Mouse (Mus musculus) liver, embryonic 16.5 days (tissue): Measurements from ENCODE around the gene Chrna3. TPM values are rescaled to one million over a fixed set of nuclear protein-coding genes. Genes with fewer than 3 reads are reported as not detected.

Experiments
- ATAC-seq: fragments of 200-750 bp; cut with Nextera tagmentation; 2 replicates; pipeline ENCODE4 v1.8.0; 2017; ENCODE audit warnings: low read depth, mild to moderate bottlenecking, moderate number of reproducible peaks, moderate library complexity
- H3K27ac ChIP-seq: fragments of 300-500 bp; sonication (generic); 2 replicates; pipeline ENCODE4 v1.5.1; 2014; ENCODE audit warnings: mild to moderate bottlenecking, low read length
- H3K27me3 ChIP-seq: fragments of 300-500 bp; sonication (generic); 2 replicates; pipeline ENCODE4 v1.6.1; 2014; ENCODE audit warnings: low read depth, low read length, mixed read lengths; ENCODE audit not compliant: control insufficient read depth, insufficient read depth
- H3K36me3 ChIP-seq: fragments of 300-500 bp; sonication (generic); 2 replicates; pipeline ENCODE4 v1.6.1; 2014; ENCODE audit warnings: mild to moderate bottlenecking; ENCODE audit not compliant: control insufficient read depth, insufficient read depth
- H3K4me1 ChIP-seq: fragments of 300-500 bp; sonication (generic); 2 replicates; pipeline ENCODE4 v1.6.1; 2014; ENCODE audit warnings: low read depth, low read length, mixed read lengths; ENCODE audit not compliant: control insufficient read depth
- H3K4me2 ChIP-seq: fragments of 300-500 bp; sonication (generic); 2 replicates; pipeline ENCODE4 v1.6.1; 2014; ENCODE audit warnings: low read depth, low read length, mixed read lengths
- H3K4me3 ChIP-seq: fragments of 300-500 bp; sonication (generic); 2 replicates; pipeline ENCODE4 v1.5.1; 2014; ENCODE audit warnings: low read depth, mild to moderate bottlenecking, low read length
- H3K9ac ChIP-seq: fragments of 300-500 bp; sonication (generic); 2 replicates; pipeline ENCODE4 v1.6.1; 2014; ENCODE audit warnings: low read depth, low read length
- H3K9me3 ChIP-seq: fragments of 300-500 bp; sonication (generic); replicated peaks from 2 replicates; pipeline ENCODE4 v1.6.1; 2016; ENCODE audit warnings: low read length; ENCODE audit not compliant: control insufficient read depth
- WGBS: fragments of 180-500 bp; shearing (Covaris S2); extraction: QIAGEN DNeasy Blood & Tissue Kit; methylation state at CpG from one replicate; pipeline ENCODE4 v1.1.7; 2014; ENCODE audit not compliant: insufficient replicate concordance; 5-methylcytosine and 5-hydroxymethylcytosine counted together
- polyA plus RNA-seq: library from polyadenylated mRNA; unstranded; fragments of >200 nt; fragmentation: Nextera tagmentation; extraction: Ambion mirVana; gene quantifications from 2 replicates; pipeline ENCODE4 v1.2.1, GENCODE M21; 2015

The Chrna3 gene
- polyA plus RNA-seq, 1 experiment from 2014 or later = 0.05 TPM

GRCm38 (mm10) chr9:55010588-55011350, 15.6 kb downstream of the Chrna3 start:
- H3K4me1 ChIP-seq = no peaks in the 10 kb centered on the region
- no peak for ATAC-seq

GRCm38 (mm10) chr9:55009692-55010091, 16.7 kb downstream of the Chrna3 start:
- 44% methylated on average over 2 of the region's 2 CpGs for WGBS
- no peak for ATAC-seq

More at GRCm38 (mm10) chr9:55010588-55011350, 15.6 kb downstream of the Chrna3 start:
- 27% methylated on average over 6 of the region's 6 CpGs for WGBS
- no peak overlapping the region for H3K4me2 ChIP-seq
- H3K9me3 ChIP-seq = no peaks in the 10 kb centered on the region
- no peak overlapping the region for H3K27ac ChIP-seq
- no peak overlapping the region for H3K9ac ChIP-seq
- H3K4me3 ChIP-seq = no peak overlapping the region
- no peaks in the 10 kb centered on the region for H3K36me3 ChIP-seq
- H3K27me3 ChIP-seq = no peaks in the 10 kb centered on the region

GRCm38 (mm10) chr9:55003609-55004008, 22.8 kb downstream of the Chrna3 start:
- H3K9me3 ChIP-seq = no peaks in the 10 kb centered on the region
- H3K9ac ChIP-seq = no peak overlapping the region
- H3K27me3 ChIP-seq = no peaks in the 10 kb centered on the region
- H3K4me1 ChIP-seq = no peaks in the 10 kb centered on the region
- no peak overlapping the region for H3K4me2 ChIP-seq
- no peaks in the 10 kb centered on the region for H3K36me3 ChIP-seq
- H3K4me3 ChIP-seq = no peak overlapping the region
- WGBS = 48% methylated on average over 4 of the region's 4 CpGs
- H3K27ac ChIP-seq = no peak overlapping the region
- no peak for ATAC-seq

More at GRCm38 (mm10) chr9:55009692-55010091, 16.7 kb downstream of the Chrna3 start:
- Histone ChIP-seq H3K9me3 (no peaks in the 10 kb centered on the region), H3K9ac (no peak overlapping the region), H3K4me2 (no peak overlapping the region), H3K27me3 (no peaks in the 10 kb centered on the region), H3K27ac (no peak overlapping the region), H3K4me3 (no peak overlapping the region), H3K4me1 (no peaks in the 10 kb centered on the region), H3K36me3 (no peaks in the 10 kb centered on the region)

GRCm38 (mm10) chr9:54995645-54996044, 30.7 kb downstream of the Chrna3 start:
- H3K9ac ChIP-seq = no peak overlapping the region
- H3K36me3 ChIP-seq = no peaks in the 10 kb centered on the region
- H3K9me3 ChIP-seq = no peaks in the 10 kb centered on the region
- ATAC-seq = peak; percentile 56
- no peaks in the 10 kb centered on the region; the same call in 1 of the 2 replicates for H3K4me1 ChIP-seq
- H3K4me3 ChIP-seq = no peak overlapping the region
- 13% methylated on average over 3 of the region's 3 CpGs for WGBS
- no peak overlapping the region for H3K4me2 ChIP-seq
- H3K27me3 ChIP-seq = peaks cover 2% of the 10 kb centered on the region; the same call in 1 of the 2 replicates
- no peak overlapping the region for H3K27ac ChIP-seq

GRCm38 (mm10) chr9:54994381-54994780, 32.0 kb downstream of the Chrna3 start:
- no peaks in the 10 kb centered on the region for H3K36me3 ChIP-seq
- H3K9ac ChIP-seq = no peak overlapping the region
- ATAC-seq = no peak
- H3K27me3 ChIP-seq = peaks cover 2% of the 10 kb centered on the region; the same call in 1 of the 2 replicates
- H3K4me1 ChIP-seq = no peaks in the 10 kb centered on the region; the same call in 1 of the 2 replicates
- H3K4me2 ChIP-seq = no peak overlapping the region
- H3K4me3 ChIP-seq = no peak overlapping the region
- WGBS = 42% methylated on average over 3 of the region's 3 CpGs
- H3K27ac ChIP-seq = no peak overlapping the region
- no peaks in the 10 kb centered on the region for H3K9me3 ChIP-seq

- Histone ChIP-seq H3K27me3 (peaks cover 2% of the 10 kb centered on the region; the same call in 1 of the 2 replicates), H3K9me3 (no peaks in the 10 kb centered on the region), H3K4me1 (no peaks in the 10 kb centered on the region; the same call in 1 of the 2 replicates), H3K4me3 (no peak overlapping the region), H3K36me3 (no peaks in the 10 kb centered on the region), H3K9ac (no peak overlapping the region), H3K4me2 (no peak overlapping the region), H3K27ac (no peak overlapping the region)
- 52% methylated on average over 3 of the region's 3 CpGs for WGBS
- ATAC-seq = no peak
Observed at GRCm38 (mm10) chr9:54990362-54990761, 36.0 kb downstream of the Chrna3 start.

GRCm38 (mm10) chr9:54982401-54982800, 44.0 kb downstream of the Chrna3 start:
- ATAC-seq = no peak

GRCm38 (mm10) chr9:54981291-54982191, 44.8 kb downstream of the Chrna3 start:
- under 1% methylated on average over 85 of the region's 85 CpGs for WGBS
- H3K9ac ChIP-seq = no peak overlapping the region
- ATAC-seq = no peak

More at GRCm38 (mm10) chr9:54982401-54982800, 44.0 kb downstream of the Chrna3 start:
- no peak overlapping the region for H3K9ac ChIP-seq
- peaks cover 2% of the 10 kb centered on the region for H3K4me1 ChIP-seq
- no peak overlapping the region for H3K4me2 ChIP-seq
- H3K27me3 ChIP-seq = peaks cover 35% of the 10 kb centered on the region
- H3K36me3 ChIP-seq = no peaks in the 10 kb centered on the region
- no peak overlapping the region for H3K27ac ChIP-seq
- no peak overlapping the region for H3K4me3 ChIP-seq
- 14% methylated on average over 7 of the region's 7 CpGs for WGBS
- H3K9me3 ChIP-seq = no peaks in the 10 kb centered on the region

More at GRCm38 (mm10) chr9:54981291-54982191, 44.8 kb downstream of the Chrna3 start:
- peak overlapping the region; percentile 59 for H3K4me3 ChIP-seq
- peaks cover 35% of the 10 kb centered on the region for H3K27me3 ChIP-seq
- H3K4me1 ChIP-seq = peaks cover 2% of the 10 kb centered on the region
- no peak overlapping the region for H3K27ac ChIP-seq
- H3K9me3 ChIP-seq = no peaks in the 10 kb centered on the region
- peak overlapping the region; percentile 70 for H3K4me2 ChIP-seq
- H3K36me3 ChIP-seq = no peaks in the 10 kb centered on the region
